Mouse (Mus musculus) limb, embryonic 10.5 days (tissue): ENCODE results near the gene Lrsam1. TPM values are rescaled to one million over a fixed set of nuclear protein-coding genes. Genes with fewer than 3 reads are reported as not detected.
A peak's percentile ranks its signal among the peaks of the same experiment; 100 is the strongest.
"Not testable (repeated sequence)": the region's sequence is repeated elsewhere in the genome, so short reads cannot be mapped to it uniquely, and the experiment has no call there.

Experiments
- DNase-seq: peaks from one replicate; pipeline ENCODE4 v3.0.0-alpha.2; 2017; ENCODE audit warnings: low spot score
- H3K27ac ChIP-seq: fragments of 300-500 bp; sonication (generic); 2 replicates; pipeline ENCODE4 v1.5.1; 2016; ENCODE audit warnings: mild to moderate bottlenecking
- H3K27me3 ChIP-seq: fragments of 300-500 bp; sonication (generic); 2 replicates; pipeline ENCODE4 v1.6.1; 2016; ENCODE audit warnings: low read depth, mild to moderate bottlenecking; ENCODE audit not compliant: poor library complexity, severe bottlenecking
- H3K36me3 ChIP-seq: fragments of 300-500 bp; sonication (generic); 2 replicates; pipeline ENCODE4 v1.6.1; 2016; ENCODE audit warnings: mild to moderate bottlenecking, moderate library complexity
- H3K4me1 ChIP-seq: fragments of 300-500 bp; sonication (generic); 2 replicates; pipeline ENCODE4 v1.6.1; 2016
- H3K4me3 ChIP-seq: fragments of 300-500 bp; sonication (generic); 2 replicates; pipeline ENCODE4 v1.5.1; 2016; ENCODE audit warnings: mild to moderate bottlenecking, moderate library complexity
- H3K9me3 ChIP-seq: fragments of 300-500 bp; sonication (generic); replicated peaks from 2 replicates; pipeline ENCODE4 v1.6.1; 2016; ENCODE audit warnings: mild to moderate bottlenecking
- WGBS: fragments of 180-500 bp; shearing (Covaris S2); methylation state at CpG from one replicate; pipeline ENCODE4 v1.1.7; 2016; 5-methylcytosine and 5-hydroxymethylcytosine counted together
- polyA plus RNA-seq: library from polyadenylated mRNA; unstranded; fragments of >200 nt; fragmentation: Nextera tagmentation; extraction: Ambion mirVana; gene quantifications from 2 replicates; pipeline ENCODE4 v1.2.1, GENCODE M21; 2016

Gene Lrsam1
- polyA plus RNA-seq = 5.3 and 7.5 TPM in 2 replicates

- Histone ChIP-seq H3K27ac (peak within 1 kb of the TSS; percentile 96), H3K4me1 (peaks cover 46% of the 10 kb centered on the region), H3K9me3 (no peaks in the 10 kb centered on the region), H3K4me3 (peak within 1 kb of the TSS; percentile 71), H3K36me3 (peaks cover 39% of the 10 kb centered on the region), H3K27me3 (no peaks in the 10 kb centered on the region)
- peak; percentile 95 for DNase-seq
- 3% methylated on average over 55 of the region's 55 CpGs for WGBS
Measured at GRCm38 (mm10) chr2:32961192-32961995, at the start of gene Lrsam1, which contains the start of gene Rpl12. Lrsam1 (minus strand) TSS chr2:32961614. Rpl12 (plus strand) TSS chr2:32961559.

GRCm38 (mm10) chr2:33009055-33009454, 47.6 kb upstream of the Lrsam1 start:
- not testable (repeated sequence) for DNase-seq, H3K4me3 ChIP-seq, H3K36me3 ChIP-seq, H3K9me3 ChIP-seq, H3K27ac ChIP-seq, H3K4me1 ChIP-seq, H3K27me3 ChIP-seq
- WGBS = 92% methylated on average over 4 of the region's 4 CpGs

- no peaks in the 10 kb centered on the region for H3K9me3 ChIP-seq
- H3K27me3 ChIP-seq = no peaks in the 10 kb centered on the region
- H3K4me1 ChIP-seq = no peaks in the 10 kb centered on the region
- no peaks in the 10 kb centered on the region for H3K36me3 ChIP-seq
- H3K27ac ChIP-seq = no peak overlapping the region
- no peak overlapping the region for H3K4me3 ChIP-seq
- DNase-seq = no peak
- WGBS = 83% methylated on average over 5 of the region's 5 CpGs
Measured at GRCm38 (mm10) chr2:33005041-33005440, 43.6 kb upstream of the Lrsam1 start.

GRCm38 (mm10) chr2:33002144-33002543, 40.7 kb upstream of the Lrsam1 start:
- WGBS = 84% methylated on average over 7 of the region's 7 CpGs
- no peaks in the 10 kb centered on the region for H3K9me3 ChIP-seq
- DNase-seq = no peak
- H3K27ac ChIP-seq = no peak overlapping the region
- H3K4me1 ChIP-seq = no peaks in the 10 kb centered on the region
- no peaks in the 10 kb centered on the region for H3K36me3 ChIP-seq
- no peaks in the 10 kb centered on the region for H3K27me3 ChIP-seq
- H3K4me3 ChIP-seq = no peak overlapping the region

GRCm38 (mm10) chr2:32999752-33000151, 38.3 kb upstream of the Lrsam1 start:
- H3K27ac ChIP-seq = no peak overlapping the region
- no peak overlapping the region for H3K4me3 ChIP-seq
- no peaks in the 10 kb centered on the region for H3K36me3 ChIP-seq
- no peaks in the 10 kb centered on the region for H3K9me3 ChIP-seq
- H3K27me3 ChIP-seq = no peaks in the 10 kb centered on the region
- no peak for DNase-seq
- WGBS = 91% methylated on average over 2 of the region's 2 CpGs
- H3K4me1 ChIP-seq = peaks cover 3% of the 10 kb centered on the region; the same call in 1 of the 2 replicates

- WGBS = 87% methylated on average over 4 of the region's 4 CpGs
- DNase-seq = no peak
- Histone ChIP-seq H3K4me1 (peaks cover 3% of the 10 kb centered on the region; the same call in 1 of the 2 replicates), H3K36me3 (no peaks in the 10 kb centered on the region), H3K27ac (no peak overlapping the region), H3K27me3 (no peaks in the 10 kb centered on the region), H3K4me3 (no peak overlapping the region), H3K9me3 (no peaks in the 10 kb centered on the region)
Measured at GRCm38 (mm10) chr2:32997792-32998191, 36.4 kb upstream of the Lrsam1 start.

GRCm38 (mm10) chr2:32997081-32997480, 35.7 kb upstream of the Lrsam1 start:
- Histone ChIP-seq H3K4me1 (peaks cover 3% of the 10 kb centered on the region; the same call in 1 of the 2 replicates), H3K27ac (no peak overlapping the region), H3K9me3 (no peaks in the 10 kb centered on the region), H3K4me3 (no peak overlapping the region), H3K36me3 (no peaks in the 10 kb centered on the region), H3K27me3 (no peaks in the 10 kb centered on the region)
- no peak for DNase-seq
- WGBS = 83% methylated on average over 6 of the region's 6 CpGs

GRCm38 (mm10) chr2:32992130-32992529, 30.7 kb upstream of the Lrsam1 start:
- Histone ChIP-seq H3K9me3 (no peaks in the 10 kb centered on the region), H3K36me3 (no peaks in the 10 kb centered on the region), H3K27ac (no peak overlapping the region), H3K4me3 (no peak overlapping the region), H3K27me3 (no peaks in the 10 kb centered on the region), H3K4me1 (peaks cover 3% of the 10 kb centered on the region; the same call in 1 of the 2 replicates)
- no peak for DNase-seq
- WGBS = 69% methylated on average over 6 of the region's 6 CpGs

- peaks cover 2% of the 10 kb centered on the region; the same call in 1 of the 2 replicates for H3K4me1 ChIP-seq
- WGBS = 61% methylated on average over 13 of the region's 13 CpGs
- H3K36me3 ChIP-seq = no peaks in the 10 kb centered on the region
- no peaks in the 10 kb centered on the region for H3K27me3 ChIP-seq
- no peak for DNase-seq
- no peaks in the 10 kb centered on the region for H3K9me3 ChIP-seq
- H3K4me3 ChIP-seq = no peak overlapping the region
- no peak overlapping the region for H3K27ac ChIP-seq
Measured at GRCm38 (mm10) chr2:32990167-32990832, 28.9 kb upstream of the Lrsam1 start.

GRCm38 (mm10) chr2:32989376-32989775, 28.0 kb upstream of the Lrsam1 start:
- 88% methylated on average over 3 of the region's 3 CpGs for WGBS
- Histone ChIP-seq H3K36me3 (no peaks in the 10 kb centered on the region), H3K4me3 (no peak overlapping the region), H3K4me1 (no peaks in the 10 kb centered on the region), H3K27ac (no peak overlapping the region), H3K9me3 (no peaks in the 10 kb centered on the region), H3K27me3 (no peaks in the 10 kb centered on the region)
- DNase-seq = no peak

- Histone ChIP-seq H3K36me3 (no peaks in the 10 kb centered on the region), H3K4me1 (peaks cover 17% of the 10 kb centered on the region), H3K27me3 (no peaks in the 10 kb centered on the region), H3K9me3 (no peaks in the 10 kb centered on the region), H3K4me3 (no peak overlapping the region), H3K27ac (no peak overlapping the region)
- no peak for DNase-seq
- WGBS = 68% methylated on average over 8 of the region's 8 CpGs
Measured at GRCm38 (mm10) chr2:32985844-32986243, 24.4 kb upstream of the Lrsam1 start.

GRCm38 (mm10) chr2:32983617-32984016, 22.2 kb upstream of the Lrsam1 start:
- WGBS = 47% methylated on average over 6 of the region's 6 CpGs
- Histone ChIP-seq H3K36me3 (no peaks in the 10 kb centered on the region), H3K27ac (no peak overlapping the region), H3K4me3 (no peak overlapping the region), H3K4me1 (peaks cover 19% of the 10 kb centered on the region), H3K27me3 (no peaks in the 10 kb centered on the region), H3K9me3 (no peaks in the 10 kb centered on the region)
- no peak for DNase-seq

GRCm38 (mm10) chr2:32982700-32983099, 21.3 kb upstream of the Lrsam1 start:
- Histone ChIP-seq H3K27ac (peak overlapping the region; percentile 37; the same call in 1 of the 2 replicates), H3K27me3 (no peaks in the 10 kb centered on the region), H3K36me3 (no peaks in the 10 kb centered on the region), H3K9me3 (no peaks in the 10 kb centered on the region), H3K4me1 (peaks cover 19% of the 10 kb centered on the region), H3K4me3 (peak overlapping the region; percentile 82)
- WGBS = 7% methylated on average over 4 of the region's 4 CpGs
- DNase-seq = no peak
